Mouse (Mus musculus): ENCODE measurements around the gene Capn13. TPM values are rescaled to one million over a fixed set of nuclear protein-coding genes. Genes with fewer than 3 reads are reported as not detected.

Capn13 gene
- polyA plus RNA-seq, 1 experiment from 2014 or later, result 1.7 TPM

GRCm38 (mm10) chr17:73305622-73306021, 95.0 kb downstream of the Capn13 start:
- Histone ChIP-seq H3K4me1 (replicated peaks; ENCODE audit: control insufficient read depth, insufficient read depth, low read length) (no peaks in the 10 kb centered on the region), H3K27ac (ENCODE audit: low read depth, low read length) (no peak overlapping the region), H3K9me3 (ENCODE audit: control insufficient read depth) (no peaks in the 10 kb centered on the region), H3K36me3 (ENCODE audit: control insufficient read depth, insufficient read depth) (no peaks in the 10 kb centered on the region), H3K9ac (ENCODE audit: low read depth, low read length) (no peak overlapping the region), H3K27me3 (replicated peaks; ENCODE audit: control insufficient read depth, insufficient read depth, low read length) (peaks cover 27% of the 10 kb centered on the region), H3K4me2 (replicated peaks; ENCODE audit: low read depth) (no peak overlapping the region), H3K4me3 (ENCODE audit: low read depth, low read length) (no peak overlapping the region)
- WGBS, result 61% methylated on average over 9 of the region's 9 CpGs
- ATAC-seq, result no peak
- TF ChIP-seq CTCF (IDR thresholded peaks at IDR 0.05; ENCODE audit: low read depth), result peak; percentile 86

GRCm38 (mm10) chr17:73304086-73304812, 96.4 kb downstream of the Capn13 start:
- no peaks in the 10 kb centered on the region for H3K4me1 ChIP-seq (replicated peaks; ENCODE audit: control insufficient read depth, insufficient read depth, low read length)
- H3K9ac ChIP-seq (ENCODE audit: low read depth, low read length), result no peak overlapping the region
- no peaks in the 10 kb centered on the region for H3K36me3 ChIP-seq (ENCODE audit: control insufficient read depth, insufficient read depth)
- ATAC-seq, result no peak
- H3K4me2 ChIP-seq (replicated peaks; ENCODE audit: low read depth), result no peak overlapping the region
- H3K4me3 ChIP-seq (ENCODE audit: low read depth, low read length), result no peak overlapping the region
- H3K9me3 ChIP-seq (ENCODE audit: control insufficient read depth), result no peaks in the 10 kb centered on the region
- no peak for TF ChIP-seq CTCF (IDR thresholded peaks at IDR 0.05; ENCODE audit: low read depth)
- no peak overlapping the region for H3K27ac ChIP-seq (ENCODE audit: low read depth, low read length)
- peaks cover 34% of the 10 kb centered on the region for H3K27me3 ChIP-seq (replicated peaks; ENCODE audit: control insufficient read depth, insufficient read depth, low read length)
- WGBS, result 48% methylated on average over 19 of the region's 19 CpGs

GRCm38 (mm10) chr17:73303676-73304075, 97.0 kb downstream of the Capn13 start:
- Histone ChIP-seq H3K36me3 (ENCODE audit: control insufficient read depth, insufficient read depth) (no peaks in the 10 kb centered on the region), H3K27me3 (replicated peaks; ENCODE audit: control insufficient read depth, insufficient read depth, low read length) (peaks cover 34% of the 10 kb centered on the region), H3K4me2 (replicated peaks; ENCODE audit: low read depth) (no peak overlapping the region), H3K9me3 (ENCODE audit: control insufficient read depth) (no peaks in the 10 kb centered on the region), H3K4me1 (replicated peaks; ENCODE audit: control insufficient read depth, insufficient read depth, low read length) (no peaks in the 10 kb centered on the region), H3K27ac (ENCODE audit: low read depth, low read length) (no peak overlapping the region), H3K9ac (ENCODE audit: low read depth, low read length) (no peak overlapping the region), H3K4me3 (ENCODE audit: low read depth, low read length) (no peak overlapping the region)
- TF ChIP-seq CTCF (IDR thresholded peaks at IDR 0.05; ENCODE audit: low read depth), result no peak
- no peak for ATAC-seq
- 46% methylated on average over 13 of the region's 13 CpGs for WGBS

- Histone ChIP-seq H3K9ac (ENCODE audit: low read depth, low read length) (no peak overlapping the region), H3K4me1 (replicated peaks; ENCODE audit: control insufficient read depth, insufficient read depth, low read length) (no peaks in the 10 kb centered on the region), H3K27ac (ENCODE audit: low read depth, low read length) (no peak overlapping the region), H3K36me3 (ENCODE audit: control insufficient read depth, insufficient read depth) (no peaks in the 10 kb centered on the region), H3K4me3 (ENCODE audit: low read depth, low read length) (no peak overlapping the region), H3K9me3 (ENCODE audit: control insufficient read depth) (no peaks in the 10 kb centered on the region), H3K4me2 (replicated peaks; ENCODE audit: low read depth) (no peak overlapping the region), H3K27me3 (replicated peaks; ENCODE audit: control insufficient read depth, insufficient read depth, low read length) (peaks cover 34% of the 10 kb centered on the region)
- peak; percentile 87 for TF ChIP-seq CTCF (IDR thresholded peaks at IDR 0.05; ENCODE audit: low read depth)
- ATAC-seq, result no peak
- 22% methylated on average over 5 of the region's 5 CpGs for WGBS
Measured at GRCm38 (mm10) chr17:73303217-73303616, 97.4 kb downstream of the Capn13 start.

GRCm38 (mm10) chr17:73302104-73302503, 98.6 kb downstream of the Capn13 start:
- 5% methylated on average over 10 of the region's 10 CpGs for WGBS
- Histone ChIP-seq H3K9me3 (ENCODE audit: control insufficient read depth) (no peaks in the 10 kb centered on the region), H3K4me3 (ENCODE audit: low read depth, low read length) (no peak overlapping the region), H3K27ac (ENCODE audit: low read depth, low read length) (no peak overlapping the region), H3K4me1 (replicated peaks; ENCODE audit: control insufficient read depth, insufficient read depth, low read length) (no peaks in the 10 kb centered on the region), H3K36me3 (ENCODE audit: control insufficient read depth, insufficient read depth) (no peaks in the 10 kb centered on the region), H3K9ac (ENCODE audit: low read depth, low read length) (no peak overlapping the region), H3K27me3 (replicated peaks; ENCODE audit: control insufficient read depth, insufficient read depth, low read length) (peaks cover 34% of the 10 kb centered on the region), H3K4me2 (replicated peaks; ENCODE audit: low read depth) (no peak overlapping the region)
- ATAC-seq, result peak; percentile 55; the same call in 1 of the 2 replicates
- TF ChIP-seq CTCF (IDR thresholded peaks at IDR 0.05; ENCODE audit: low read depth), result peak; percentile 99

GRCm38 (mm10) chr17:73301258-73302050, 99.2 kb downstream of the Capn13 start:
- H3K4me1 ChIP-seq (replicated peaks; ENCODE audit: control insufficient read depth, insufficient read depth, low read length), result no peaks in the 10 kb centered on the region
- no peak overlapping the region for H3K4me3 ChIP-seq (ENCODE audit: low read depth, low read length)
- H3K27me3 ChIP-seq (replicated peaks; ENCODE audit: control insufficient read depth, insufficient read depth, low read length), result peaks cover 34% of the 10 kb centered on the region
- no peak overlapping the region for H3K9ac ChIP-seq (ENCODE audit: low read depth, low read length)
- H3K36me3 ChIP-seq (ENCODE audit: control insufficient read depth, insufficient read depth), result no peaks in the 10 kb centered on the region
- TF ChIP-seq CTCF (IDR thresholded peaks at IDR 0.05; ENCODE audit: low read depth), result peak; percentile 97
- ATAC-seq, result no peak
- no peak overlapping the region for H3K4me2 ChIP-seq (replicated peaks; ENCODE audit: low read depth)
- no peak overlapping the region for H3K27ac ChIP-seq (ENCODE audit: low read depth, low read length)
- 34% methylated on average over 15 of the region's 15 CpGs for WGBS
- no peaks in the 10 kb centered on the region for H3K9me3 ChIP-seq (ENCODE audit: control insufficient read depth)
